Mouse (Mus musculus): Measurements from ENCODE around the gene Aatf. TPM values are rescaled to one million over a fixed set of nuclear protein-coding genes. Genes with fewer than 3 reads are reported as not detected.

Aatf gene
- polyA plus RNA-seq, 1 experiment = 14.6 TPM

GRCm38 (mm10) chr11:84520269-84521070 is 7.1 kb upstream of the Aatf start:
- TF ChIP-seq CTCF (IDR thresholded peaks at IDR 0.05; ENCODE audit: borderline replicate concordance, extremely low read depth, insufficient read depth, insufficient read length) = no peak
- TF ChIP-seq POLR2A (IDR thresholded peaks at IDR 0.05; ENCODE audit: borderline replicate concordance, extremely low read depth, insufficient read depth, insufficient read length, poor library complexity, severe bottlenecking) = no peak
- no peak for DNase-seq (ENCODE audit: low read depth)

GRCm38 (mm10) chr11:84519576-84520268 is 6.4 kb upstream of the Aatf start:
- no peak for TF ChIP-seq POLR2A (IDR thresholded peaks at IDR 0.05; ENCODE audit: borderline replicate concordance, extremely low read depth, insufficient read depth, insufficient read length, poor library complexity, severe bottlenecking)
- no peak for DNase-seq (ENCODE audit: low read depth)

GRCm38 (mm10) chr11:84519036-84519435 is 5.7 kb upstream of the Aatf start:
- DNase-seq (ENCODE audit: low read depth) = no peak
- TF ChIP-seq POLR2A (IDR thresholded peaks at IDR 0.05; ENCODE audit: borderline replicate concordance, extremely low read depth, insufficient read depth, insufficient read length, poor library complexity, severe bottlenecking) = no peak
- no peak for TF ChIP-seq CTCF (IDR thresholded peaks at IDR 0.05; ENCODE audit: borderline replicate concordance, extremely low read depth, insufficient read depth, insufficient read length)

- no peak for DNase-seq (ENCODE audit: low read depth)
- TF ChIP-seq POLR2A (IDR thresholded peaks at IDR 0.05; ENCODE audit: borderline replicate concordance, extremely low read depth, insufficient read depth, insufficient read length, poor library complexity, severe bottlenecking) (no peak), CTCF (IDR thresholded peaks at IDR 0.05; ENCODE audit: borderline replicate concordance, extremely low read depth, insufficient read depth, insufficient read length) (no peak)
Observed at GRCm38 (mm10) chr11:84518261-84518660, 4.9 kb upstream of the Aatf start.

- TF ChIP-seq POLR2A (IDR thresholded peaks at IDR 0.05; ENCODE audit: borderline replicate concordance, extremely low read depth, insufficient read depth, insufficient read length, poor library complexity, severe bottlenecking) (no peak), CTCF (IDR thresholded peaks at IDR 0.05; ENCODE audit: borderline replicate concordance, extremely low read depth, insufficient read depth, insufficient read length) (no peak)
- no peak for DNase-seq (ENCODE audit: low read depth)
Observed at GRCm38 (mm10) chr11:84517431-84517830, 4.1 kb upstream of the Aatf start.

GRCm38 (mm10) chr11:84516501-84517240 is 3.3 kb upstream of the Aatf start:
- TF ChIP-seq POLR2A (IDR thresholded peaks at IDR 0.05; ENCODE audit: borderline replicate concordance, extremely low read depth, insufficient read depth, insufficient read length, poor library complexity, severe bottlenecking) (no peak), CTCF (IDR thresholded peaks at IDR 0.05; ENCODE audit: borderline replicate concordance, extremely low read depth, insufficient read depth, insufficient read length) (no peak)
- no peak for DNase-seq (ENCODE audit: low read depth)

GRCm38 (mm10) chr11:84512031-84512430 is 1.3 kb downstream of the Aatf start:
- DNase-seq (ENCODE audit: low read depth) = no peak
- TF ChIP-seq CTCF (IDR thresholded peaks at IDR 0.05; ENCODE audit: borderline replicate concordance, extremely low read depth, insufficient read depth, insufficient read length) (no peak), POLR2A (IDR thresholded peaks at IDR 0.05; ENCODE audit: borderline replicate concordance, extremely low read depth, insufficient read depth, insufficient read length, poor library complexity, severe bottlenecking) (no peak)

- no peak for DNase-seq (ENCODE audit: low read depth)
- TF ChIP-seq CTCF (IDR thresholded peaks at IDR 0.05; ENCODE audit: borderline replicate concordance, extremely low read depth, insufficient read depth, insufficient read length) (peak; percentile 17; the same call in 1 of the 2 replicates), POLR2A (IDR thresholded peaks at IDR 0.05; ENCODE audit: borderline replicate concordance, extremely low read depth, insufficient read depth, insufficient read length, poor library complexity, severe bottlenecking) (no peak)
Observed at GRCm38 (mm10) chr11:84504296-84504695, 9.0 kb downstream of the Aatf start.

GRCm38 (mm10) chr11:84497944-84498343 is 15.4 kb downstream of the Aatf start:
- DNase-seq (ENCODE audit: low read depth) = peak; percentile 37
- TF ChIP-seq CTCF (IDR thresholded peaks at IDR 0.05; ENCODE audit: borderline replicate concordance, extremely low read depth, insufficient read depth, insufficient read length) (peak; percentile 42; the same call in 1 of the 2 replicates), POLR2A (IDR thresholded peaks at IDR 0.05; ENCODE audit: borderline replicate concordance, extremely low read depth, insufficient read depth, insufficient read length, poor library complexity, severe bottlenecking) (no peak)

- TF ChIP-seq CTCF (IDR thresholded peaks at IDR 0.05; ENCODE audit: borderline replicate concordance, extremely low read depth, insufficient read depth, insufficient read length) (no peak), POLR2A (IDR thresholded peaks at IDR 0.05; ENCODE audit: borderline replicate concordance, extremely low read depth, insufficient read depth, insufficient read length, poor library complexity, severe bottlenecking) (no peak)
- peak; percentile 60 for DNase-seq (ENCODE audit: low read depth)
Observed at GRCm38 (mm10) chr11:84496901-84497300, 16.4 kb downstream of the Aatf start.

- TF ChIP-seq POLR2A (IDR thresholded peaks at IDR 0.05; ENCODE audit: borderline replicate concordance, extremely low read depth, insufficient read depth, insufficient read length, poor library complexity, severe bottlenecking) = no peak
- no peak for TF ChIP-seq CTCF (IDR thresholded peaks at IDR 0.05; ENCODE audit: borderline replicate concordance, extremely low read depth, insufficient read depth, insufficient read length)
- DNase-seq (ENCODE audit: low read depth) = peak; percentile 81
Observed at GRCm38 (mm10) chr11:84495774-84496173, 17.5 kb downstream of the Aatf start.

All from brain, embryonic 14.5 days (tissue).